Mouse (Mus musculus) lung, adult 2 months (tissue): Measurements from ENCODE around the gene Fcgr1.
"Not testable (repeated sequence)": the region's sequence is repeated elsewhere in the genome, so short reads cannot be mapped to it uniquely, and the experiment has no call there.

ENCODE experiments used
- CTCF ChIP-seq: fragments of 200-500 bp; IDR thresholded peaks from 2 replicates; pipeline ENCODE4 v1.5.1; 2011; ENCODE audit warnings: mild to moderate bottlenecking, low read length, control low read depth; ENCODE audit not compliant: insufficient read depth
- POLR2A ChIP-seq: fragments of 200-500 bp; IDR thresholded peaks from 2 replicates; pipeline ENCODE4 v1.6.1; 2011; ENCODE audit warnings: low read depth, mild to moderate bottlenecking, control low read depth, low read length, borderline replicate concordance; ENCODE audit errors: extremely low read depth

DNA sequence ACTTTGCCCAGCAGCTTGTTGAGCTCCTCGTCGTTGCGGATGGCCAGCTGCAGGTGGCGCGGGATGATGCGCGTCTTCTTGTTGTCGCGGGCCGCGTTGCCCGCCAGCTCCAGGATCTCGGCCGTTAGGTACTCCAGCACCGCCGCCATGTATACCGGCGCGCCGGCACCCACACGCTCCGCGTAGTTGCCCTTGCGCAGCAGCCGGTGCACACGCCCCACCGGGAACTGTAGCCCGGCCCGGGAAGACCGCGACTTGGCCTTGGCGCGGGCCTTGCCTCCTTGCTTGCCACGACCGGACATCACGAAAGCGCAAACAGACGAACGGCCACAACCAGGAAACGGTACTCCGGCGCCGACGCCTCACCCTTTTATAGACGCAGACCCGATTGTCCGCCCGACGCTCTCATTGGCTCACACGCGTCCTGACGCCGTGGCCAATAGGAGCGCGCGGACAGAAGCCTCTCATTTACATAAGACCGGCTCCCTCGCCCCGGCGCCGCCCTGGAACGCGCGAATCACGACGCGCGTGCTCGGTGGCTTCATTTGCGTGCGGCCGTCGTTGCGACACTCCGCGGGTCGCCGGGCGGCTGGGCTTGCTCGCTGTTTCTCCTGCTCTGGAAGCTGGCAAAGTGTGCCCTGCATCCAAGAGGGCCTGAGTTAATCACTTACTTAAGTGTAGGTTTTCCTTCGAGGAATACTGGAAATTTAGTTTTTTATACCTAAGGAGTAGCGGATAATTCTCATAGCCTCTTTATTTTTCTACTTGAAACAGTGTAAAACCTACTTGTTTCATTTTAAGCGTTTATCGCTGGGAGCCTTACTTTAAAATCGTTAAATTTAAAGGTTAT lies 53.6 kb downstream of the Fcgr1 start, which contains the start of gene Hist2h2aa2:
- TF ChIP-seq POLR2A: peak; percentile 53; the same call in 1 of the 2 replicates
- TF ChIP-seq CTCF: not testable (repeated sequence)
